Mouse (Mus musculus) erythroblast, embryonic 14.5 days (primary cell): Measurements from ENCODE around the gene Cxadr.

Source experiments
- GATA1 ChIP-seq: IDR thresholded peaks from 2 replicates; pipeline ENCODE4 v1.6.1; 2012; ENCODE audit warnings: low read length, inconsistent platforms, mixed read lengths
- TAL1 ChIP-seq: IDR thresholded peaks from 3 replicates; pipeline ENCODE4 v1.6.1; 2012; ENCODE audit warnings: low read length, inconsistent platforms, mixed read lengths

DNA sequence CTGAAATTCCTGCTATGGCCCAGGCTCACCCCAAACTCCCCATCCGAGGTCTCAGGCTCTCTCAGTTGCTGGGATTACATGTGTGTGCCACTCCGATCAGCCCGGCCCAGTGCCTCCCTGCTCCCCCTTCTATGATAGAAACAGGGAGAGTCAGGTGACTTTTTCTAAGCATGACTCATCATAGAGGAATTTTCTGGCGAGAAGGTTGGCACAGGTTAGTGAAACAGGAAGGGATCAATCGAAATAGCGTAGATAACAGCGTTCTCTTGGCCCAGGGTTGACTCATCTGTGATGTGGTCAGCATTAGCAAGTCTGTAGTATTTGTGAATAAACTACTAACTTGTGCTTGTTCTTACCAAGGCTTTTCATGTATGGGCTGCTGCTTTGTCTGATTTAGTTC, 16.7 kb downstream of the Cxadr start:
- no peak for TF ChIP-seq GATA1
- TF ChIP-seq TAL1 = no peak
